Mouse (Mus musculus) retina, embryonic 14.5 days (tissue): ENCODE results near the gene Gm14288.
"Not testable (repeated sequence)": the region's sequence is repeated elsewhere in the genome, so short reads cannot be mapped to it uniquely, and the experiment has no call there.

ENCODE experiments used
- DNase-seq: peaks from one replicate; pipeline ENCODE4 v3.0.0-alpha.2; 2015; ENCODE audit warnings: low spot score

The Gm14288 gene

DNA sequence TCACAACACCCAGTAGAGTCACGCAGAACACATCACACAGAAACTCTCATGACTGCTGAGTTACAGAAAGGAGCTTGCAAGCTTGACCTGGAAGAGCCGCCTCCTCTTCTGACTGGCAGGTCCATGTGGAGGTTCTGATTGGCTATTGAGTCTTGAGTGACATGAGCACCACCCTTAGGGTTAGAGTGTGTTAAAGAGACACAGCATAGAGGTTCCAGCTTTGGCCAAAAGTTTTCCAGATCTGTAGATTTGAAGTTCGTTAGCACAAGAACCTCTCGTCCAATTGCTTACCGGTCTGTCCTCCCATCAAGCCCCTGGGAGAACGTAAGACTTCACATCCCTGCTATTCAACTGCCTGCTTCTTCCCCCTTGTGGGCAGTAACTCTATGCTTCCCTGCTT lies at the start of gene Gm14288:
Gene Gm14288 (minus strand): TSS at position 101 of the 400 bp plus-strand sequence.
- not testable (repeated sequence) for DNase-seq

DNA sequence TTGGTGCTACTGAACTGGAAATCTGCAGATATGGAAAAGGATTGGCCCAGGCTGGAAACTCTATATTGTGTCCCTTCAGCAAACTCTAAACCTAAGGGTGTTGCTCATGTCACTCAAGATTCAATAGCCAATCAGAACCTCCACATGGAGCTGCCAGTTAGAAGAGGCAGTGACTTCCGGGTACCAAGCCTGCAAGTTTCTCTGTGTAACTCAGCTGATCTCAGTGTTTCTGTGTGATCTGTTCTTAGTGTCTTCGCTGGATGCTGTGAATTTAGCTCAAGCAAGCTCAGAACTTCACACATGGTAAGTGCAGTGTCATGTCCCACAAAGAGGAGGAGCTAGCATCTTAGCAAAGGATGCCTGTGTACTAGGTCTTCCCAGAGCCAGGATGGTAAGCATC lies 59.7 kb downstream of the Gm14288 start, which contains the start of gene Gm2007:
Gene Gm2007 (plus strand): TSS at position 301 of the 400 bp plus-strand sequence.
- DNase-seq = not testable (repeated sequence)
